In genomic region chr11:49247255-49247654, GRCm38 (mm10) we compare ENCODE assay signal across 12 mouse cellular contexts. TPM values are rescaled to one million over a fixed set of nuclear protein-coding genes. Genes with fewer than 3 reads are reported as not detected.
DNase-seq lines count a peak whose midpoint lies in the region; ATAC-seq and TF ChIP-seq lines count a peak whose summit lies in the region.
"Had no signal": no experiment of that assay in that cellular context is flagged by ENCODE, and none has a peak within 500 bp of the region (broad histone marks: within the 10 kb centered on the region; RNA-seq: fewer than 3 reads in every experiment).

No protein-coding gene starts in this region.

- H3K9me3 ChIP-seq in hindbrain, embryonic 11.5 days (ENCODE audit: control insufficient read depth, low read length) = no peaks in the 10 kb centered on the region
- no peaks in the 10 kb centered on the region for H3K9me3 ChIP-seq in hindbrain, postnatal 0 days (ENCODE audit: low read length)
- no peaks in the 10 kb centered on the region for H3K9me3 ChIP-seq in embryonic facial prominence, embryonic 15.5 days (replicated peaks)
- no peaks in the 10 kb centered on the region for H3K9me3 ChIP-seq in midbrain, embryonic 16.5 days (replicated peaks; ENCODE audit: control insufficient read depth, low read length, poor library complexity, severe bottlenecking)
- H3K9me3 ChIP-seq: neural tube, embryonic 13.5 days had no signal

- intact Hi-C loops in left cerebral cortex, postnatal 10 days (cut with DNase I) = no loop called here
- intact Hi-C loops in gastrocnemius, postnatal 36 days (cut with DNase I) = loop anchor here (10.0 kb wide), 1 partner anchor 452 kb away; no protein-coding TSS in a partner anchor

- no peaks in the 10 kb centered on the region for H3K36me3 ChIP-seq in hindbrain, embryonic 11.5 days (ENCODE audit: control insufficient read depth, insufficient read depth, low read length)
- H3K36me3 ChIP-seq in hindbrain, postnatal 0 days (ENCODE audit: insufficient read depth, low read length) = no peaks in the 10 kb centered on the region
- H3K36me3 ChIP-seq in embryonic facial prominence, embryonic 15.5 days = no peaks in the 10 kb centered on the region
- H3K36me3 ChIP-seq in midbrain, embryonic 16.5 days (ENCODE audit: control insufficient read depth, insufficient read depth, low read length) = no peaks in the 10 kb centered on the region
- H3K36me3 ChIP-seq: neural tube, embryonic 13.5 days had no signal

- no peaks in the 10 kb centered on the region for H3K27me3 ChIP-seq in hindbrain, embryonic 11.5 days (ENCODE audit: control insufficient read depth, insufficient read depth, low read length)
- H3K27me3 ChIP-seq in hindbrain, postnatal 0 days (ENCODE audit: insufficient read depth, low read length) = no peaks in the 10 kb centered on the region
- H3K27me3 ChIP-seq in embryonic facial prominence, embryonic 15.5 days = no peaks in the 10 kb centered on the region
- no peaks in the 10 kb centered on the region for H3K27me3 ChIP-seq in midbrain, embryonic 16.5 days (ENCODE audit: control insufficient read depth, insufficient read depth, low read depth, low read length)
- H3K27me3 ChIP-seq: neural tube, embryonic 13.5 days; Patski had no signal

- no peak for ATAC-seq in hindbrain, embryonic 11.5 days (ENCODE audit: low FRiP score)
- no peak for ATAC-seq in hindbrain, postnatal 0 days
- ATAC-seq in embryonic facial prominence, embryonic 15.5 days (ENCODE audit: insufficient number of reproducible peaks, low FRiP score, low TSS enrichment, low read depth) = no peak
- ATAC-seq in midbrain, embryonic 16.5 days = no peak
- ATAC-seq in erythroid progenitor cell, adult 5-6 weeks (replicated peaks; ENCODE audit: low FRiP score, poor library complexity, severe bottlenecking) = no peak
- ATAC-seq: Patski had no signal

- H3K4me1 ChIP-seq in hindbrain, embryonic 11.5 days (replicated peaks; ENCODE audit: control insufficient read depth, insufficient read depth, low read length) = peaks cover 3% of the 10 kb centered on the region
- H3K4me1 ChIP-seq in hindbrain, postnatal 0 days (ENCODE audit: insufficient read depth, low read length) = peaks cover 13% of the 10 kb centered on the region; the same call in 1 of the 2 replicates
- H3K4me1 ChIP-seq in embryonic facial prominence, embryonic 15.5 days = peaks cover 72% of the 10 kb centered on the region
- peaks cover 43% of the 10 kb centered on the region for H3K4me1 ChIP-seq in midbrain, embryonic 16.5 days (ENCODE audit: control insufficient read depth, insufficient read depth, low read length)

- no peak overlapping the region for H3K27ac ChIP-seq in hindbrain, embryonic 11.5 days (ENCODE audit: low read depth, low read length)
- no peak overlapping the region for H3K27ac ChIP-seq in hindbrain, postnatal 0 days
- 0 out of 2 replicates have a peak overlapping the region, but pooled peaks have one; percentile 95 for H3K27ac ChIP-seq in embryonic facial prominence, embryonic 15.5 days (replicated peaks)
- H3K27ac ChIP-seq in midbrain, embryonic 16.5 days (ENCODE audit: low read length) = no peak overlapping the region
- H3K27ac ChIP-seq: neural tube, embryonic 13.5 days had no signal

- H3K4me3 ChIP-seq in hindbrain, embryonic 11.5 days (ENCODE audit: low read depth, low read length) = no peak overlapping the region
- H3K4me3 ChIP-seq in hindbrain, postnatal 0 days (ENCODE audit: low read length) = no peak overlapping the region
- no peak overlapping the region for H3K4me3 ChIP-seq in embryonic facial prominence, embryonic 15.5 days (replicated peaks)
- no peak overlapping the region for H3K4me3 ChIP-seq in midbrain, embryonic 16.5 days (ENCODE audit: low read depth, low read length)
- H3K4me3 ChIP-seq: neural tube, embryonic 13.5 days had no signal

- no peak for DNase-seq in hindbrain, embryonic 11.5 days (ENCODE audit: low spot score)
- DNase-seq in hindbrain, postnatal 0 days (ENCODE audit: low spot score) = no peak
- peak; percentile 57 for DNase-seq in CD4-positive helper T cell, adult 2 months (ENCODE audit: low read depth, low spot score)
- no peak for DNase-seq in left cerebral cortex, postnatal 10 days (ENCODE audit: extremely low spot score in 1 of 2, low spot score in 2 of 2)
- DNase-seq in gastrocnemius, postnatal 36 days = no peak
- DNase-seq: cerebellum, adult 18-20 months had no signal

- no peak overlapping the region for H3K4me2 ChIP-seq in hindbrain, embryonic 11.5 days (replicated peaks; ENCODE audit: low read depth, low read length)
- H3K4me2 ChIP-seq in hindbrain, postnatal 0 days (ENCODE audit: low read depth, low read length) = no peak overlapping the region
- no peak overlapping the region for H3K4me2 ChIP-seq in embryonic facial prominence, embryonic 15.5 days (replicated peaks)
- H3K4me2 ChIP-seq in midbrain, embryonic 16.5 days (ENCODE audit: low read length) = no peak overlapping the region
- H3K4me2 ChIP-seq: neural tube, embryonic 13.5 days had no signal

- TF ChIP-seq CTCF in hindbrain, postnatal 0 days (IDR thresholded peaks at IDR 0.05; ENCODE audit: low read depth) = no peak

- peak overlapping the region; percentile 11; the same call in 1 of the 2 replicates for H3K9ac ChIP-seq in hindbrain, embryonic 11.5 days (ENCODE audit: low read depth, low read length)
- no peak overlapping the region for H3K9ac ChIP-seq in hindbrain, postnatal 0 days (replicated peaks; ENCODE audit: low read length)
- H3K9ac ChIP-seq in embryonic facial prominence, embryonic 15.5 days = no peak overlapping the region
- H3K9ac ChIP-seq in midbrain, embryonic 16.5 days (ENCODE audit: low read depth, low read length) = peak overlapping the region; percentile 25; the same call in 1 of the 2 replicates

- 68% methylated on average over 2 of the region's 2 CpGs for WGBS in hindbrain, embryonic 11.5 days
- 68% methylated on average over 2 of the region's 2 CpGs for WGBS in hindbrain, postnatal 0 days
- WGBS in embryonic facial prominence, embryonic 15.5 days = 66% methylated on average over 2 of the region's 2 CpGs
- 85% methylated on average over 2 of the region's 2 CpGs for WGBS in midbrain, embryonic 16.5 days

RNA-seq across cellular contexts. Expression of gene Mgat1, which starts 3.3 kb away (rescaled TPM):
- polyA plus RNA-seq in hindbrain, embryonic 11.5 days (2014; fragmentation: Nextera tagmentation; extraction: Ambion mirVana) = 28.7 and 31.0 TPM in 2 replicates
- total RNA-seq in hindbrain, postnatal 0 days (2014; rRNA removed) = 87.4 and 109 TPM in 2 replicates
- 33.6 and 35.3 TPM in 2 replicates for polyA plus RNA-seq in hindbrain, postnatal 0 days (2015; fragmentation: Nextera tagmentation; extraction: Ambion mirVana)
- 71.7 and 75.4 TPM in 2 replicates for polyA plus RNA-seq in embryonic facial prominence, embryonic 15.5 days (2015; fragmentation: Nextera tagmentation; extraction: Ambion mirVana)
- 33.5 and 34.3 TPM in 2 replicates for polyA plus RNA-seq in midbrain, embryonic 16.5 days (2015; fragmentation: Nextera tagmentation; extraction: Ambion mirVana)
- total RNA-seq in erythroid progenitor cell, adult 5-6 weeks (2015; ENCODE audit: low replicate concordance) = 12.2 and 15.5 TPM in 2 replicates
- total RNA-seq in erythroid progenitor cell, adult 5-6 weeks (2017; ENCODE audit: low replicate concordance) = 21.8 and 26.2 TPM in 2 replicates
- total RNA-seq in left cerebral cortex, postnatal 10 days (2021) = 10 to 100 TPM; 60.5 to 67.2 TPM
- total RNA-seq in gastrocnemius, postnatal 36 days (2021) = 10 to 100 TPM; 41.3 to 41.5 TPM

RNA-seq across cellular contexts. Expression of gene Olfr1393, which starts 30.8 kb away (rescaled TPM):
- polyA plus RNA-seq in hindbrain, embryonic 11.5 days (2014; fragmentation: Nextera tagmentation; extraction: Ambion mirVana) = not detected in 2 replicates
- total RNA-seq in hindbrain, postnatal 0 days (2014; rRNA removed) = 0.86 TPM in 1 of 2 replicates, not detected in the other
- 0.10 and 0.13 TPM in 2 replicates for polyA plus RNA-seq in hindbrain, postnatal 0 days (2015; fragmentation: Nextera tagmentation; extraction: Ambion mirVana)
- 0.11 TPM in 1 of 2 replicates, not detected in the other for polyA plus RNA-seq in embryonic facial prominence, embryonic 15.5 days (2015; fragmentation: Nextera tagmentation; extraction: Ambion mirVana)
- polyA plus RNA-seq in midbrain, embryonic 16.5 days (2015; fragmentation: Nextera tagmentation; extraction: Ambion mirVana) = not detected in 2 replicates
- not detected in 2 replicates for total RNA-seq in erythroid progenitor cell, adult 5-6 weeks (2015; ENCODE audit: low replicate concordance)
- total RNA-seq in erythroid progenitor cell, adult 5-6 weeks (2017; ENCODE audit: low replicate concordance) = not detected in 2 replicates
- under 1 TPM in 1 of 2 experiments, not detected in 1; 0.26 TPM for total RNA-seq in left cerebral cortex, postnatal 10 days (2021)
- not detected for total RNA-seq in gastrocnemius, postnatal 36 days (2021)
- total RNA-seq: layer of hippocampus, adult 18-20 months had no signal
- polyA plus RNA-seq: neural tube, embryonic 13.5 days had no signal

RNA-seq across cellular contexts. Expression of gene Olfr1392, which starts 37.8 kb away (rescaled TPM):
- not detected in 2 replicates for polyA plus RNA-seq in hindbrain, embryonic 11.5 days (2014; fragmentation: Nextera tagmentation; extraction: Ambion mirVana)
- total RNA-seq in hindbrain, postnatal 0 days (2014; rRNA removed) = not detected in 2 replicates
- not detected in 2 replicates for polyA plus RNA-seq in hindbrain, postnatal 0 days (2015; fragmentation: Nextera tagmentation; extraction: Ambion mirVana)
- not detected in 2 replicates for polyA plus RNA-seq in embryonic facial prominence, embryonic 15.5 days (2015; fragmentation: Nextera tagmentation; extraction: Ambion mirVana)
- polyA plus RNA-seq in midbrain, embryonic 16.5 days (2015; fragmentation: Nextera tagmentation; extraction: Ambion mirVana) = not detected in 2 replicates
- not detected in 2 replicates for total RNA-seq in erythroid progenitor cell, adult 5-6 weeks (2015; ENCODE audit: low replicate concordance)
- not detected in 2 replicates for total RNA-seq in erythroid progenitor cell, adult 5-6 weeks (2017; ENCODE audit: low replicate concordance)
- under 1 TPM in 1 of 2 experiments, not detected in 1; 0.47 TPM for total RNA-seq in left cerebral cortex, postnatal 10 days (2021)
- not detected for total RNA-seq in gastrocnemius, postnatal 36 days (2021)
- polyA plus RNA-seq: neural tube, embryonic 13.5 days had no signal

RNA-seq across cellular contexts. Expression of gene Zfp62, which starts 44.2 kb away (rescaled TPM):
- 59.0 and 63.2 TPM in 2 replicates for polyA plus RNA-seq in hindbrain, embryonic 11.5 days (2014; fragmentation: Nextera tagmentation; extraction: Ambion mirVana)
- 20.2 and 25.0 TPM in 2 replicates for total RNA-seq in hindbrain, postnatal 0 days (2014; rRNA removed)
- polyA plus RNA-seq in hindbrain, postnatal 0 days (2015; fragmentation: Nextera tagmentation; extraction: Ambion mirVana) = 25.7 and 25.8 TPM in 2 replicates
- 36.0 and 36.7 TPM in 2 replicates for polyA plus RNA-seq in embryonic facial prominence, embryonic 15.5 days (2015; fragmentation: Nextera tagmentation; extraction: Ambion mirVana)
- polyA plus RNA-seq in midbrain, embryonic 16.5 days (2015; fragmentation: Nextera tagmentation; extraction: Ambion mirVana) = 38.6 and 43.4 TPM in 2 replicates
- total RNA-seq in erythroid progenitor cell, adult 5-6 weeks (2015; ENCODE audit: low replicate concordance) = 55.9 and 72.1 TPM in 2 replicates
- 35.6 and 36.3 TPM in 2 replicates for total RNA-seq in erythroid progenitor cell, adult 5-6 weeks (2017; ENCODE audit: low replicate concordance)
- 10 to 100 TPM; 37.4 to 40.4 TPM for total RNA-seq in left cerebral cortex, postnatal 10 days (2021)
- 10 to 100 TPM; 17.2 to 20.9 TPM for total RNA-seq in gastrocnemius, postnatal 36 days (2021)

RNA-seq across cellular contexts. Expression of gene Olfr10, which starts 57.3 kb away (rescaled TPM):
- polyA plus RNA-seq in hindbrain, embryonic 11.5 days (2014; fragmentation: Nextera tagmentation; extraction: Ambion mirVana) = not detected in 2 replicates
- total RNA-seq in hindbrain, postnatal 0 days (2014; rRNA removed) = not detected in 2 replicates
- not detected in 2 replicates for polyA plus RNA-seq in hindbrain, postnatal 0 days (2015; fragmentation: Nextera tagmentation; extraction: Ambion mirVana)
- polyA plus RNA-seq in embryonic facial prominence, embryonic 15.5 days (2015; fragmentation: Nextera tagmentation; extraction: Ambion mirVana) = not detected in 2 replicates
- not detected in 2 replicates for polyA plus RNA-seq in midbrain, embryonic 16.5 days (2015; fragmentation: Nextera tagmentation; extraction: Ambion mirVana)
- total RNA-seq in erythroid progenitor cell, adult 5-6 weeks (2015; ENCODE audit: low replicate concordance) = not detected in 2 replicates
- total RNA-seq in erythroid progenitor cell, adult 5-6 weeks (2017; ENCODE audit: low replicate concordance) = not detected in 2 replicates
- total RNA-seq in left cerebral cortex, postnatal 10 days (2021) = not detected
- total RNA-seq in gastrocnemius, postnatal 36 days (2021) = not detected
- total RNA-seq: layer of hippocampus, adult 18-20 months had no signal
- polyA plus RNA-seq: neural tube, embryonic 13.5 days had no signal

Comparison
In these comparisons a context has a peak if more than half of its experiments do, and no peak if none do; other contexts are left out.
1. H3K9ac ChIP-seq: peak in hindbrain, embryonic 11.5 days (single experiment) and midbrain, embryonic 16.5 days (single experiment); none in hindbrain, postnatal 0 days (single experiment) and embryonic facial prominence, embryonic 15.5 days (single experiment).